Mouse (Mus musculus): ENCODE results near the gene Syt13.

DNA sequence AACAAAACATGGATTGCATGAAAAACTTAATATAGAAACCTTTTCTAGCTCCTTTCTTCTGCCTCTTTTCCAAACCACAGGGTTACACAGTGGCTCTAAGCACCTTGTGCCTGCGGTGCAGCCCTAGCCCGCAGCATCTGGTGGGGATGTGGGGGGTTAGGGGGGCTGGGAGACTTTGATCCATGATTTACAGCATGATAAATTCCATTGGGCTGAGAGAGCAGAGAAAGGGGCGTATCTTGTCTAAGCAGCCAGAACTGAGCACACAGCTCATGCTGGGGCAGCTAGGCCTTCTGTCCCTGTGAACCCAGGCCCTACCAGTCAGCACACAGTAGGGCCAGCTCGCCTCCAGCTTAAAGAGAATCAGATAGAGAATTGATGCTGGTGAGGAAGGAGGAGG is 90.1 kb downstream of the Syt13 start:
- TF ChIP-seq CTCF (IDR thresholded peaks at IDR 0.05; ENCODE audit: low read depth), result no peak
- no peak for TF ChIP-seq EP300 (IDR thresholded peaks at IDR 0.05; ENCODE audit: low read depth)
